Mouse (Mus musculus) neural tube, embryonic 12.5 days (tissue): ENCODE results near the gene Syt3. TPM values are rescaled to one million over a fixed set of nuclear protein-coding genes. Genes with fewer than 3 reads are reported as not detected.
A peak's percentile ranks its signal among the peaks of the same experiment; 100 is the strongest.

Experiments used
- ATAC-seq: fragments of 200-750 bp; cut with Nextera tagmentation; 2 replicates; pipeline ENCODE4 v1.8.0; 2017; ENCODE audit warnings: low read depth, mild to moderate bottlenecking, moderate TSS enrichment, moderate library complexity; ENCODE audit not compliant: low FRiP score
- H3K27ac ChIP-seq: fragments of 300-500 bp; sonication (generic); 2 replicates; pipeline ENCODE4 v1.5.1; 2016
- H3K27me3 ChIP-seq: fragments of 300-500 bp; sonication (generic); replicated peaks from 2 replicates; pipeline ENCODE4 v1.6.1; 2016; ENCODE audit warnings: mild to moderate bottlenecking
- H3K36me3 ChIP-seq: fragments of 300-500 bp; sonication (generic); 2 replicates; pipeline ENCODE4 v1.6.1; 2016; ENCODE audit warnings: mild to moderate bottlenecking
- H3K4me1 ChIP-seq: fragments of 300-500 bp; sonication (generic); 2 replicates; pipeline ENCODE4 v1.6.1; 2016
- H3K4me2 ChIP-seq: fragments of 300-500 bp; sonication (generic); replicated peaks from 2 replicates; pipeline ENCODE4 v1.6.1; 2016; ENCODE audit warnings: mild to moderate bottlenecking
- H3K4me3 ChIP-seq: fragments of 300-500 bp; sonication (generic); 2 replicates; pipeline ENCODE4 v1.5.1; 2016
- H3K9ac ChIP-seq: fragments of 300-500 bp; sonication (generic); 2 replicates; pipeline ENCODE4 v1.6.1; 2016; ENCODE audit warnings: mild to moderate bottlenecking
- H3K9me3 ChIP-seq: fragments of 300-500 bp; sonication (generic); 2 replicates; pipeline ENCODE4 v1.6.1; 2016; ENCODE audit warnings: mild to moderate bottlenecking
- WGBS: fragments of 180-500 bp; shearing (Covaris S2); methylation state at CpG from one replicate; pipeline ENCODE4 v1.1.7; 2016; 5-methylcytosine and 5-hydroxymethylcytosine counted together
- polyA plus RNA-seq: library from polyadenylated mRNA; unstranded; fragments of >200 nt; fragmentation: Nextera tagmentation; extraction: Ambion mirVana; gene quantifications from 2 replicates; pipeline ENCODE4 v1.2.1, GENCODE M21; 2016

The Syt3 gene
- polyA plus RNA-seq, 1 experiment from 2014 or later: 10.2 TPM

DNA sequence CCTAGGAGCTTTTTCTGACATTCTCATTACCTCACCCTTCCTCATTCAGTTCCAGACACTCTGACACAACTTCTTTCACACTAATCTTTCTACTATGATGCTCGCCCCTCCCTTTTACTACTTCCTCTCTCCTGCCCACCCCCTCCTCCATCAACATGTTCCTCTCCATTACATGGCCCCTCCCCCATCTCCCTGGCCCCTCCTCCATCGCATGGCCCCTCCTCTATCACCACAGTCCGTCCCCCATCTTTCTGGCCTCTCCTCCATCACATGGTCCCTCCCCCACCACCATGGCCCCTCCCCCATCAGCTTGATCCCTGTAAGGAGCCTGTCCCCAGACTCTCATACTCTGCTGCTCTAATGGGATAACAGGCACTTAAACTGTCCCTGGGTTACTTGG lies 34.9 kb upstream of the Syt3 start:
- 15% methylated on average over 3 of the region's 3 CpGs for WGBS
- Histone ChIP-seq H3K27ac (no peak overlapping the region), H3K36me3 (peaks cover 22% of the 10 kb centered on the region; the same call in 1 of the 2 replicates), H3K4me2 (no peak overlapping the region), H3K9ac (no peak overlapping the region), H3K27me3 (peaks cover 58% of the 10 kb centered on the region), H3K4me1 (peaks cover 34% of the 10 kb centered on the region), H3K9me3 (no peaks in the 10 kb centered on the region), H3K4me3 (no peak overlapping the region)
- no peak for ATAC-seq

DNA sequence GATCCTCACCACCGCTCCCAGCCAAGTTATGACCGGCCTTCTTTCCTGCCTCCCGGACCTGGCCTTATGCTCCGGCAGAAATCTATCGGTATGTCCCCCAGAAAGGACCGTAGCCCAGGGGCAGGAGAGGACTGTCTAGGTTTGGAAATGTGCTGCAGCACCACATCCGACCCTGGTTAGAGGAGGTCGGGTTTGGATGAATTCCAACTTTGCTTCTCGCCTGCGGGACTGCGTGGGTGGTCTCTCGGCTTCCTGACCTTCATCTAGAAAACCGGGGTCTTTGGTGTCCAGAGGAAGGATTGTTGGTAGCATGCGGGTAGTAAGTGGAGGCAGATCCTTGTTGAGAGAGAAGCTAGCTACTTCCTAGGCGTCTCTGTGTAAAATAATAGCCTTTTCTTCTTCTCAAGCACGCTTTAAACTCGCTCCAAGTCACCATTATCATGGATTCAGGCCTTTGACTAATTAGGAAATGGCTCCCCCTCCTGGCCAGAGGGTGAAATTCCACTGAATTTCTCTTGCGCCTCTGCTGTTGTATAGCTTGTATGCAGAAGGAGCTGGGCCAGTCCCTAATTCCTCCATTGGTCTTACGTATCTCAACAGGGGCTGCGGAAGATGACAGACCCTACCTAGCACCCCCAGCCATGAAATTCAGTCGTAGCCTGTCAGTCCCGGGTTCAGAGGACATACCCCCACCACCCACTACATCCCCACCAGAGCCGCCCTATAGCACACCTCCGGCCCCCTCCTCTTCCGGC lies 32.8 kb upstream of the Syt3 start:
- Histone ChIP-seq H3K4me3 (peak overlapping the region; percentile 9; the same call in 1 of the 2 replicates), H3K9me3 (no peaks in the 10 kb centered on the region), H3K36me3 (peaks cover 5% of the 10 kb centered on the region; the same call in 1 of the 2 replicates), H3K27ac (no peak overlapping the region), H3K4me1 (peaks cover 34% of the 10 kb centered on the region), H3K9ac (peak overlapping the region; percentile 9; the same call in 1 of the 2 replicates), H3K27me3 (peaks cover 74% of the 10 kb centered on the region), H3K4me2 (peak overlapping the region; percentile 53)
- peak; percentile 27 for ATAC-seq
- WGBS: 3% methylated on average over 25 of the region's 25 CpGs

- Histone ChIP-seq H3K4me2 (peak overlapping the region; percentile 53), H3K9me3 (no peaks in the 10 kb centered on the region), H3K9ac (peak overlapping the region; percentile 9), H3K4me1 (peaks cover 44% of the 10 kb centered on the region), H3K4me3 (0 out of 2 replicates have a peak overlapping the region, but pooled peaks have one; percentile 13), H3K27ac (no peak overlapping the region), H3K27me3 (peaks cover 84% of the 10 kb centered on the region), H3K36me3 (peaks cover 4% of the 10 kb centered on the region; the same call in 1 of the 2 replicates)
- ATAC-seq: no peak
- WGBS: 2% methylated on average over 71 of the region's 71 CpGs
These were observed 31.8 kb upstream of the Syt3 start for GRCm38 (mm10) chr7:44351881-44352749.

DNA sequence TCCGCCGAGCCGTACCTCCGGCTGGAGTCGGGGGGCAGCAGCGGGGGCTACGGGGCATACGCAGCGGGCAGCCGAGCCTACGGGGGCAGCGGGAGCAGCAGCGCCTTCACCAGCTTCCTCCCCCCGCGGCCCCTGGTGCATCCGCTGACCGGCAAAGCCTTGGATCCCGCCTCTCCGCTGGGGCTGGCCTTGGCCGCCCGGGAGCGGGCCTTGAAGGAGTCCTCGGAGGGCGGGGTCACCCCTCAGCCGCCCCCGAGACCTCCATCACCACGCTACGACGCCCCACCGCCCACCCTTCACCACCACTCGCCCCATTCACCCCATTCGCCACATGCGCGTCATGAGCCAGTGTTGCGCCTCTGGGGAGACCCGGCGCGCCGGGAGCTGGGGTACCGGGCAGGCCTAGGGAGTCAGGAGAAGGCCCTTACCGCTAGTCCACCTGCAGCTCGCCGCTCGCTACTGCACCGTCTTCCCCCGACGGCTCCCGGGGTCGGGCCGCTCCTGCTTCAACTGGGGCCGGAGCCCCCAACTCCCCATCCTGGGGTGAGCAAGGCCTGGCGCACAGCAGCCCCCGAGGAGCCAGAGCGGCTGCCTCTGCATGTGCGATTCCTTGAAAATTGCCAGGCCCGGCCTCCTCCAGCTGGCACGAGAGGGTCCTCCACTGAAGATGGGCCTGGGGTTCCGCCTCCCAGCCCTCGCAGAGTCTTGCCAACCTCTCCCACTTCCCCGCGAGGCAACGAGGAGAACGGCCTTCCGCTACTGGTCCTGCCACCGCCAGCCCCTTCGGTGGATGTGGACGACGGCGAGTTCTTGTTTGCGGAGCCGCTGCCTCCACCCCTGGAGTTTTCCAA lies 30.9 kb upstream of the Syt3 start:
- peaks cover 88% of the 10 kb centered on the region for H3K27me3 ChIP-seq
- H3K27ac ChIP-seq: no peak overlapping the region
- H3K36me3 ChIP-seq: peaks cover 4% of the 10 kb centered on the region; the same call in 1 of the 2 replicates
- peak overlapping the region; percentile 9; the same call in 1 of the 2 replicates for H3K9ac ChIP-seq
- peak overlapping the region; percentile 53 for H3K4me2 ChIP-seq
- H3K4me3 ChIP-seq: 0 out of 2 replicates have a peak overlapping the region, but pooled peaks have one; percentile 13
- 1% methylated on average over 70 of the region's 71 CpGs for WGBS
- no peak for ATAC-seq
- no peaks in the 10 kb centered on the region for H3K9me3 ChIP-seq
- peaks cover 51% of the 10 kb centered on the region for H3K4me1 ChIP-seq

GRCm38 (mm10) chr7:44353601-44354340 lies 30.1 kb upstream of the Syt3 start:
- Histone ChIP-seq H3K9ac (0 out of 2 replicates have a peak overlapping the region, but pooled peaks have one; percentile 13), H3K4me2 (peak overlapping the region; percentile 53)

DNA sequence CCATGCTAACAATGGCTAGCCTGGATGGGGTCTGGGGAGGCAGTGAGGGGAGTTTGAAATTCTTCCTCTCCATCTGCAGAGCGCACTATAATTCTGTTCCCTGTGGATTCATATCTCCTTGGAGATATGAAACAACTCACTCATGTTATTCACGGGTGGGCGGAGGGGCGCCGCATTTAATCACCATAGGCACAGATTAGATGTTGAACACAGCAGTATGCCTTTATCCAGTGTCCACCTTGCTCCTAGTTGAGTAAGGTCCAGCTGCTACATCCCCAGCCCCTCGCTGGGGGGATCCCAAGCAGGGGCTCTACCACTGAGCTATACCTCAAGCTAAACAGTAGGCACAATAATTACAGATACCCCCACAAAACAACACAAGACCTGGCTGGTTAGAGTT lies 28.5 kb upstream of the Syt3 start:
- peaks cover 79% of the 10 kb centered on the region for H3K27me3 ChIP-seq
- H3K4me1 ChIP-seq: peaks cover 66% of the 10 kb centered on the region
- H3K9me3 ChIP-seq: no peaks in the 10 kb centered on the region
- H3K36me3 ChIP-seq: peaks cover 4% of the 10 kb centered on the region; the same call in 1 of the 2 replicates
- no peak for ATAC-seq
- no peak overlapping the region for H3K4me2 ChIP-seq
- no peak overlapping the region for H3K4me3 ChIP-seq
- H3K27ac ChIP-seq: no peak overlapping the region
- WGBS: 67% methylated on average over 6 of the region's 6 CpGs
- H3K9ac ChIP-seq: no peak overlapping the region

More at GRCm38 (mm10) chr7:44353601-44354340, 30.1 kb upstream of the Syt3 start:
- H3K27me3 ChIP-seq: peaks cover 87% of the 10 kb centered on the region
- WGBS: 1% methylated on average over 35 of the region's 35 CpGs
- H3K4me3 ChIP-seq: peak overlapping the region; percentile 19; the same call in 1 of the 2 replicates
- H3K27ac ChIP-seq: no peak overlapping the region
- H3K4me1 ChIP-seq: peaks cover 55% of the 10 kb centered on the region
- no peaks in the 10 kb centered on the region for H3K9me3 ChIP-seq
- H3K36me3 ChIP-seq: peaks cover 4% of the 10 kb centered on the region; the same call in 1 of the 2 replicates
- no peak for ATAC-seq

GRCm38 (mm10) chr7:44356590-44357481 lies 27.1 kb upstream of the Syt3 start:
- Histone ChIP-seq H3K9me3 (no peaks in the 10 kb centered on the region), H3K4me3 (no peak overlapping the region), H3K36me3 (peaks cover 4% of the 10 kb centered on the region; the same call in 1 of the 2 replicates), H3K27me3 (peaks cover 82% of the 10 kb centered on the region), H3K9ac (peak overlapping the region; percentile 39; the same call in 1 of the 2 replicates), H3K27ac (no peak overlapping the region), H3K4me1 (peaks cover 59% of the 10 kb centered on the region), H3K4me2 (peak overlapping the region; percentile 36)
- 3% methylated on average over 35 of the region's 35 CpGs for WGBS
- ATAC-seq: no peak

GRCm38 (mm10) chr7:44357531-44357930 lies 26.4 kb upstream of the Syt3 start:
- Histone ChIP-seq H3K27ac (no peak overlapping the region), H3K27me3 (peaks cover 82% of the 10 kb centered on the region), H3K4me1 (peaks cover 52% of the 10 kb centered on the region), H3K4me3 (no peak overlapping the region), H3K9me3 (no peaks in the 10 kb centered on the region), H3K4me2 (peak overlapping the region; percentile 36; the same call in 1 of the 2 replicates), H3K9ac (no peak overlapping the region), H3K36me3 (peaks cover 4% of the 10 kb centered on the region; the same call in 1 of the 2 replicates)
- WGBS: 16% methylated on average over 10 of the region's 10 CpGs
- ATAC-seq: no peak

GRCm38 (mm10) chr7:44358012-44358411 lies 25.9 kb upstream of the Syt3 start:
- ATAC-seq: no peak
- peaks cover 48% of the 10 kb centered on the region for H3K4me1 ChIP-seq
- H3K27ac ChIP-seq: no peak overlapping the region
- 16% methylated on average over 5 of the region's 5 CpGs for WGBS
- no peak overlapping the region for H3K4me2 ChIP-seq
- H3K4me3 ChIP-seq: no peak overlapping the region
- H3K27me3 ChIP-seq: peaks cover 82% of the 10 kb centered on the region
- peaks cover 4% of the 10 kb centered on the region; the same call in 1 of the 2 replicates for H3K36me3 ChIP-seq
- no peaks in the 10 kb centered on the region for H3K9me3 ChIP-seq
- no peak overlapping the region for H3K9ac ChIP-seq
